Mouse (Mus musculus) cortical plate, adult 2 months (tissue): ENCODE measurements around the gene Tmem183a.

Experiments
- CTCF ChIP-seq: fragments of 200-500 bp; IDR thresholded peaks from 2 replicates; pipeline ENCODE4 v1.5.1; 2011; ENCODE audit warnings: mild to moderate bottlenecking, control low read depth, low read length; ENCODE audit not compliant: insufficient read depth; ENCODE audit errors: extremely low read depth
- POLR2A ChIP-seq: fragments of 200-500 bp; IDR thresholded peaks from 2 replicates; pipeline ENCODE4 v1.6.1; 2011; ENCODE audit warnings: mild to moderate bottlenecking, low read length, control low read depth; ENCODE audit not compliant: insufficient read depth; ENCODE audit errors: extremely low read depth

- TF ChIP-seq CTCF = no peak
- TF ChIP-seq POLR2A = no peak
These were observed 3.7 kb upstream of the Tmem183a start for GRCm38 (mm10) chr1:134365491-134365890.
